Mouse (Mus musculus) hindbrain, embryonic 15.5 days (tissue): ENCODE data around the gene Ctsw. TPM values are rescaled to one million over a fixed set of nuclear protein-coding genes. Genes with fewer than 3 reads are reported as not detected.

ENCODE experiments used
- ATAC-seq: fragments of 200-750 bp; cut with Nextera tagmentation; 2 replicates; pipeline ENCODE4 v1.8.0; 2017; ENCODE audit warnings: low read depth, moderate number of reproducible peaks, moderate TSS enrichment; ENCODE audit not compliant: low FRiP score
- H3K27ac ChIP-seq: fragments of 300-500 bp; sonication (generic); replicated peaks from 2 replicates; pipeline ENCODE4 v1.5.1; 2015; ENCODE audit warnings: mild to moderate bottlenecking, inconsistent platforms
- H3K27me3 ChIP-seq: fragments of 300-500 bp; sonication (generic); 2 replicates; pipeline ENCODE4 v1.6.1; 2015; ENCODE audit warnings: control low read depth, inconsistent platforms
- H3K36me3 ChIP-seq: fragments of 300-500 bp; sonication (generic); 2 replicates; pipeline ENCODE4 v1.6.1; 2015; ENCODE audit warnings: control low read depth, inconsistent platforms
- H3K4me1 ChIP-seq: fragments of 300-500 bp; sonication (generic); replicated peaks from 2 replicates; pipeline ENCODE4 v1.6.1; 2015; ENCODE audit warnings: control low read depth, inconsistent platforms
- H3K4me2 ChIP-seq: fragments of 300-500 bp; sonication (generic); 2 replicates; pipeline ENCODE4 v1.6.1; 2015; ENCODE audit warnings: moderate library complexity, mild to moderate bottlenecking, inconsistent platforms
- H3K4me3 ChIP-seq: fragments of 300-500 bp; sonication (generic); 2 replicates; pipeline ENCODE4 v1.5.1; 2015; ENCODE audit warnings: mild to moderate bottlenecking, inconsistent platforms
- H3K9ac ChIP-seq: fragments of 300-500 bp; sonication (generic); 2 replicates; pipeline ENCODE4 v1.6.1; 2015; ENCODE audit warnings: inconsistent platforms
- H3K9me3 ChIP-seq: fragments of 300-500 bp; sonication (generic); 2 replicates; pipeline ENCODE4 v1.6.1; 2016; ENCODE audit warnings: control low read depth, inconsistent platforms
- WGBS: fragments of 180-500 bp; shearing (Covaris S2); methylation state at CpG from one replicate; pipeline ENCODE4 v1.1.7; 2015; 5-methylcytosine and 5-hydroxymethylcytosine counted together
- polyA plus RNA-seq: library from polyadenylated mRNA; unstranded; fragments of >200 nt; fragmentation: Nextera tagmentation; extraction: Ambion mirVana; gene quantifications from 2 replicates; pipeline ENCODE4 v1.2.1, GENCODE M21; 2015

Gene Ctsw
- polyA plus RNA-seq, 1 experiment from 2014 or later: 4.3 TPM

DNA sequence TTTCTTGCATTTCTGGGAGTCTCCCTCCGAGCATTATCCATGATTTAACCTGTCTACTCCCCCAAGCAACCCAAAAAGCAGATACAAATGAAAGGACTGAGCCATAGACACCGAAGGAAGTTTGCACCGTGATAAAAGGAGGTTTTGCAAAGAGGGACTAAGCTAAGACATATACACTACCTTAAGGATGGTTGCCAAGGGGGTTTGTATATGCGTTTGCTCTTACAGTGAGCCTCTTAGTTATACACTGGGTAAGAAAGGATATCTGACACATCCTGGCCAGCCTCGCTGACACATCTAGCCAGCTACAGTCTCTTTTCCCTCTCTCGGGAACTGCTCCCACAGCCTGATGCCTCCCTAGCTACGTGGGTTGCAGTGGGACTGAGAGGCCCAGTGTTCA lies 34.4 kb downstream of the Ctsw start:
- Histone ChIP-seq H3K4me3 (no peak overlapping the region), H3K9me3 (no peaks in the 10 kb centered on the region), H3K36me3 (no peaks in the 10 kb centered on the region), H3K4me2 (peak overlapping the region; percentile 54), H3K9ac (no peak overlapping the region), H3K27me3 (0 out of 2 replicates have a peak, but pooled peaks cover 5% of the 10 kb centered on the region), H3K27ac (peak overlapping the region; percentile 62; the same call in 1 of the 2 replicates), H3K4me1 (peaks cover 22% of the 10 kb centered on the region)
- 71% methylated on average over 7 of the region's 7 CpGs for WGBS
- ATAC-seq: no peak

DNA sequence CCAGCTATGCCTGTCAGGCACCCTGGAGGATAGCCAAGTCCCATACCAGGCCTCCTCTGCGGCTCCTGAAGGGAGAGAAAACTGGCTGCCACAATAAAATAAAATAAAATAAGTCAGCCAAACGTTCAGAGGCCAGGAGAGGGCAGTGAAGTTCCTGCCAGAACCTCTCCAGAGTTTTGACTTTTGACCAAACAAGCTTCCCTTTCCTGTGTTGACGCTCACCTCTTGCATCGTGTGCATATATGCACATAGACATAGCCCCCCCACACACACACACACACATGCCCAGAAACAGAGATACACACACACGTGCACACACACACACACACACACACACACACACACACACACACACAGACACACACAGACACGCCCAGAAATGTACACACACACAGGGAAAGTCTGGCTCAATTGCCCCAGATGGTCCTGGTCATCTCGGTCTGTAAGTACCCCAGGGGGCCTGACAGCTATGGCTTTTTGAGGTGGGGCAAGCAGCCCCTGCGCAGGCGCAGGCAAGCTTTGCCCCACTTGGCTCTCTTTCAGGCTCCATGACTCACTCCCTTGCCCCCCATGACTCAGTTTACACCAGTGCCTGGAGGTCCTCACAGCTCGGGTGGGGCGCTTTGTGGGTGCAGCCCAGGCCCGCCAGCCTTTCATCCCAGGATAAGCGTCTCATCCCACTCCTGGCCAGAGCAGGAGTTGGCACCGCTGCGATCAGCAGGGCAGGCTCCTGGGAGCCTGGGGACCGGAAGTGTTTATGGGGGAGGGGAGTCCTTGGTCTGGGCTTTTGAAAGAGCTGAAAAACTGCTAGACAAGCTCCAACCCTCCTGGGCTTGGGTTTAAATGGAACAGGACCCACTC lies 35.1 kb downstream of the Ctsw start:
- peak overlapping the region; percentile 54 for H3K4me2 ChIP-seq
- H3K4me1 ChIP-seq: peaks cover 22% of the 10 kb centered on the region
- H3K27me3 ChIP-seq: 0 out of 2 replicates have a peak, but pooled peaks cover 5% of the 10 kb centered on the region
- H3K9me3 ChIP-seq: no peaks in the 10 kb centered on the region
- no peaks in the 10 kb centered on the region for H3K36me3 ChIP-seq
- H3K9ac ChIP-seq: no peak overlapping the region
- ATAC-seq: peak; percentile 58; the same call in 1 of the 2 replicates
- 0 out of 2 replicates have a peak overlapping the region, but pooled peaks have one; percentile 6 for H3K4me3 ChIP-seq
- H3K27ac ChIP-seq: peak overlapping the region; percentile 62; the same call in 1 of the 2 replicates
- 13% methylated on average over 16 of the region's 16 CpGs for WGBS

DNA sequence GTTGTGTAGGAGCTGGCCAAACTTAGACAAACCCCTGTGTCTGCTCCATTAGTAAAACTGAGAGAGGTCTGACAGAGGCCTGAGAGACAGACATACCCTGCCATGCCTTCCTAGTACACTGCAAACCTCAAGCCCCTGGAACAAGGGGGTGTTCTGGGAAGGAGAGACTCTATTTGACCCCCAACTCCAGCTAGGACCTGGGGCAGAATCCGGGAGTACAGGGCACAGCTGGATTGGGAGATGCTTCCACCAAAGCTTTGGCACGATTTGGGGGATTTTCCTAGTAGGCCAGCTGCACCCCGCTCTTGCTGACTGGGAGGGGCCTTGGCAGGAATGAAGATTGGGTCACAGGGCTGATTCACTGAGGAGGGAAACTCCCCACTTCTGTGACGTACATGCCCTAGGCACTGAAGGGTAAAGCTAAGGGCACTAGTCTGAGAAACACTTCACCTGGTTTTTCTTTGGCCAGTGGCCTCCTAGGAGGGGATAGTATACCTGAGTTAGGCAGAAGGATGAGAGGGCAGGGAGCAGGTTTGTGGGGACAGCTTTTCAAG lies 36.3 kb downstream of the Ctsw start:
- H3K36me3 ChIP-seq: peaks cover 3% of the 10 kb centered on the region
- no peak overlapping the region for H3K4me3 ChIP-seq
- no peaks in the 10 kb centered on the region for H3K9me3 ChIP-seq
- peaks cover 29% of the 10 kb centered on the region for H3K4me1 ChIP-seq
- 0 out of 2 replicates have a peak, but pooled peaks cover 2% of the 10 kb centered on the region for H3K27me3 ChIP-seq
- no peak overlapping the region for H3K27ac ChIP-seq
- no peak for ATAC-seq
- 81% methylated on average over 4 of the region's 4 CpGs for WGBS
- H3K9ac ChIP-seq: no peak overlapping the region
- no peak overlapping the region for H3K4me2 ChIP-seq

DNA sequence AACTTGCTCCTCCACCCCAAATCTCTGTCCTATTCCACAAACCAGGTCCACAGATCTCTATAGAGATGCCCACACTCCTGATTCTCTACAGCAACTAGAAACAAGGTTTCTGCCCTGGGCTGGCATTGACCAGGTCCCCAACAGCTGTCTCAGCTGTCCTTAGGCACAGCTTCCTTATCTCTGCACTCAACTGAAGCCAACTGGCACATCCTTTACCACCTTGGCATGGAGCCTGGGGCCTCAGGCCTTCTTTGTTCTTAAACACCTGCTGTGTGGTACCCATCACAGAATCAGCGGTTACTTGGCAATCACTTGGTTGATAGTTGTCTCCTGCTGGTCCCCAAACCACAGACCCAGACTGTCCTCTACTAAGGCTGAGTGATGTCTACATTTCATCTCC lies 37.9 kb downstream of the Ctsw start:
- H3K36me3 ChIP-seq: peaks cover 12% of the 10 kb centered on the region
- H3K9ac ChIP-seq: no peak overlapping the region
- H3K4me1 ChIP-seq: peaks cover 43% of the 10 kb centered on the region
- no peak overlapping the region for H3K27ac ChIP-seq
- H3K27me3 ChIP-seq: no peaks in the 10 kb centered on the region
- H3K4me2 ChIP-seq: no peak overlapping the region
- no peaks in the 10 kb centered on the region for H3K9me3 ChIP-seq
- no peak overlapping the region for H3K4me3 ChIP-seq
- ATAC-seq: no peak
- WGBS: 43% methylated on average over 1 of the region's 1 CpGs

DNA sequence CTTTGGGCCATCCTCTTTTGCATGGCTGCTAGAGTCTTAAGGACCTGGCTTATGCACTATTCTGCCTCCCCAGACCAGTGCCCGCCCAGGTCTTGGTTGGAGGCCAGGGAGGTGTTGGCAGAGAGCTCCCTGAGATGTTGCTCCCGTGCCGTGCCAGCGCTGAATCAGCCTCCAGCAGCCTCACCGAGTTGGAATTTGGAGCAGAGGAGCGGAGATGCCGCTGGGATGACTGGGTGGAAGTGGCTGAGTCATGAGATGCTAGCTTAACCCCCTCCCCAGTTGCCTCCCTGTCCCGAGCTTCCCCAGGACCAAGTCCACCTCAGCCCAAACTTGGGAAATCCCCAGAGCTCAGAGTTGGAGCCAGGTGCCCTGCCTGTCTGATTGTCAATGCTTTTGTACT lies 38.5 kb downstream of the Ctsw start:
- Histone ChIP-seq H3K36me3 (peaks cover 12% of the 10 kb centered on the region), H3K4me1 (peaks cover 43% of the 10 kb centered on the region), H3K9ac (no peak overlapping the region), H3K9me3 (no peaks in the 10 kb centered on the region), H3K4me3 (no peak overlapping the region), H3K27ac (0 out of 2 replicates have a peak overlapping the region, but pooled peaks have one; percentile 6), H3K27me3 (no peaks in the 10 kb centered on the region), H3K4me2 (no peak overlapping the region)
- no peak for ATAC-seq
- WGBS: 68% methylated on average over 8 of the region's 8 CpGs

DNA sequence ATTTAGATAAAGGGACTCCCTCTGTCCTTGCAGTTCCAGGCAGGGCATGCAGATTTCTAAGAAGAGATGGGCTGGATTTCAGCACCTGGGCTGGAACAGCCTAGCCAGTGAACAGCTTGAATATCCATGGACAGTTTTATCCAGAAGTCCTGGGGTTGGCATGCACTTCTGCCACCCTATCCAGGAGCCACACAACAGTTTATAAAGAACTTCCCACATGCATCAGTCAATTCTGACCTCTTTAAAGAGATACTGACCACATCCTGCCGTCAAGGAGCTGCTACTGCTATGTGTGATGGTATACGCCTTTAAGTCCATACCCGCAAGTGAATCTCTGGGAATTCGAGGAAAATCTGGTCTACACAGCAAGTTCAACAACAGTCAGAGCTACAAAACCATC lies 39.1 kb downstream of the Ctsw start:
- H3K9me3 ChIP-seq: no peaks in the 10 kb centered on the region
- 85% methylated on average over 4 of the region's 4 CpGs for WGBS
- no peaks in the 10 kb centered on the region for H3K27me3 ChIP-seq
- no peak overlapping the region for H3K9ac ChIP-seq
- ATAC-seq: no peak
- peaks cover 43% of the 10 kb centered on the region for H3K4me1 ChIP-seq
- no peak overlapping the region for H3K4me3 ChIP-seq
- peaks cover 12% of the 10 kb centered on the region for H3K36me3 ChIP-seq
- H3K4me2 ChIP-seq: no peak overlapping the region
- H3K27ac ChIP-seq: no peak overlapping the region

DNA sequence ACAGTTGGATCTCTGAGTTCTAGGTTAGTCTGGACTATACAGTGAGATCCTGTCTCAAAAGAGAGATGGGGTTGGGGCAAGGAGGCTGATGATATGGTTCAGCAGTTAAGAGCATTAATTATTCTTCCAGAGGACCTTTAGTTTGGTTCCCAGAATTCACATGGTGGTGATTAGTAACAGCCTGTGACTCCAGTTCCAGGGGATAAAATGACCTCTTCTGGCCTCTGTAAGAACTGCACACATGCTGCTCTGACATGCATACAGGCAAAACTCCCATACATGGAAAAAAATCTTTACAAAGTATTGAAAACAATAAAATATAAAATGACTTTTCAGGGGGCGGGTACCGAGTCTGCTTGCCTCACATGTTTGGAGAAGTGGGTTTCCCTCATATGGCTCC lies 40.2 kb downstream of the Ctsw start:
- Histone ChIP-seq H3K36me3 (peaks cover 12% of the 10 kb centered on the region), H3K27me3 (no peaks in the 10 kb centered on the region), H3K4me1 (peaks cover 44% of the 10 kb centered on the region), H3K4me3 (no peak overlapping the region), H3K4me2 (no peak overlapping the region), H3K9ac (no peak overlapping the region), H3K27ac (no peak overlapping the region), H3K9me3 (no peaks in the 10 kb centered on the region)
- ATAC-seq: no peak
- 89% methylated on average over 2 of the region's 2 CpGs for WGBS

DNA sequence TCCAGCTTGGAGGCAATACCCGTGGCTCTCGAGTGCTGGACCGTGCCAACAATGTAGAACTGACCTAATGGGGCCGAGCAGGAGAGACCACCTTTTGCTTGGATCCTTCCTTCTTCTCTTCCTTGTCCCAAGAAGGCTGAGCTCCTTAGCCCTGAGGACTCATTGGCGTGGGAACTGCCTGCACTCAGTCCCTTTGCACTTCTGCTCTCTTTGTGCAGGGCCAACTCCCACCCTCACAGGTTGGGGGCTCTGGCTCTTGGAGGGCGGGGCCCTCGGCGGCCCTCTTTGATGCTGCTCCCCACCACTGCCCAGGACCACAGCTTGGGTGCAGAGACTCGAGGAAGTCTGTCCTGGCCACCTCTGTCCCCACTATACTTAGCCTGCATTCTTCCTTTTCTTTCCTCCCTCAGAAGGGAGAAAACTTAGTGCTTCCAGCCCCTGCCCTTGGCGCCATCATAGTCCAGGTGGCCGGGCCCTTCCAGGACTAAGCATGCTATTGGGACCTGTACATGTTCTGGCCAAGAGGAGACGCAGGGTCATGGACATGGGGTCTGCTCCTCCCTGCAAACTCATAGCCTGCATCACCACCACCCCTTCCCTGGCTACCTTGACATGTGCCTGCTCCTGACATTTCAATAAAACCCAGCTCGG lies 41.5 kb downstream of the Ctsw start:
- Histone ChIP-seq H3K4me2 (peak overlapping the region; percentile 77), H3K9ac (no peak overlapping the region), H3K36me3 (peaks cover 12% of the 10 kb centered on the region), H3K4me3 (0 out of 2 replicates have a peak overlapping the region, but pooled peaks have one; percentile 96), H3K9me3 (no peaks in the 10 kb centered on the region), H3K4me1 (peaks cover 51% of the 10 kb centered on the region), H3K27ac (no peak overlapping the region), H3K27me3 (no peaks in the 10 kb centered on the region)
- no peak for ATAC-seq
- WGBS: 94% methylated on average over 13 of the region's 13 CpGs

DNA sequence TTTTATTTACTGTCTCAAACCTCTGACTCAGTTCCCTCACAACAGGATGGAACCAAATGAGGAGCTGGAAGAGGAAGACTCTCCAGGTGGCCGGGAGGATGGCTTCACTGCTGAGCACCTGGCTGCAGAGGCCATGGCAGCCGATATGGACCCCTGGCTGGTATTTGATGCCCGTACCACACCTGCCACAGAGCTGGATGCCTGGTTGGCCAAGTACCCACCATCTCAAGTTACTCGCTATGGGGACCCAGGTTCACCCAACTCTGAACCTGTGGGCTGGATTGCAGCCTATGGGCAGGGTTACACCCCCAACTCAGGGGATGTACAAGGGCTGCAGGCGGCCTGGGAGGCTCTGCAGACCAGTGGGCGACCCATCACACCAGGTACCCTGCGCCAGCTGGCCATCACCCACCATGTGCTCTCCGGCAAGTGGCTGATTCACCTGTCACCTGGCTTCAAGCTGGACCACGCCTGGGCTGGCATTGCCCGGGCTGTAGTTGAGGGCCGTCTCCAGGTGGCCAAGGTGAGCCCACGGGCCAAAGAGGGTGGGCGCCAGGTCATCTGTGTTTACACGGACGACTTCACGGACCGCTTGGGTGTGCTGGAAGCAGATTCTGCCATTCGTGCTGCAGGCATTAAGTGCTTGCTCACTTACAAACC lies 42.3 kb downstream of the Ctsw start:
- WGBS: 90% methylated on average over 18 of the region's 18 CpGs
- no peak for ATAC-seq

DNA sequence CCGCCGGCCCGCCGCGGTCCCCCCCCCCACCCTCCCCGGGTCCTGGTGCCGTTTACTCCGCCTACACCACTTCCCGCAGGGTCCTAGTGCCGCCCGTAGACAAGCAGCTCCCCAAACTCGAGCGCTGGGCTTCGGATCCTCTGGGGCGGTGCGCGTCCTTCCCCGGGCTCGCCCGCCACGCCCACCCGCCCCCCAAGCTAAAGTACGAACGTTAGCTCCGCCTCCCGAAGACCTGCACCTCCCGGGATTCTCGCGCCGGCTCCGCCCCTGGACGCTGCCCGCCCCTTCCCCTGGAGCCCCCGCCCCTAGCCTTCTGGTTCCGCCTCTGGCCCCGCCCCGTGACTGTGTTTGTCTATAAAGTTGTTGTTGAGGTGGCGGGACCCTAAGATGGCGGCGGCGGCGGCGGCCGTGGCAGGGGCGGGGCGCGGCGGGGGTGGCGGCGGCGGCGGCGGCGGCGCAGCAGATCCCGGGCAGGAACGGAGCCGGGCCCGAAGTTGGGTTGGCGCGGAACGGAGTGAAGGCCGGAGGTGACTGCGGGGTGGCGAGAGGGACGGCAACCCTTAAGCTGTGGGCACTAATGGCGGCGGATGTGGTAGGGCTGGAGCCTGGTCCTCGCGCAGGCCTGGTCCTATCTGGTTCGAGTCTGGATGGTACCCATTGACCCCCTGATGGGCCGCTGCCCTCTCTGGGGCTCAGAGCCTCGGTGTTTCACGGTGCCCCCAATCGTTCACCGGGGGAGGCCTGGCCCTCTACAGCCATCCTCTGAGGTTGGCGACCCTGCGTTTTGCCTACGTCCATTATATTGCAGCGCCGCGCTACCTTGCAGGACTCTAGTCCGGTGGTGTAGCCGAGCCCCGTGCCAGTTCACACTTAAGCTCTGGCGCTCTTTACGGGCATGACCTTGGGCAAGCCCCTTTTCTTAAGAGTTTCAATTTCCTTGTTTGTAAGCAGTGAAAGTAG lies 43.2 kb downstream of the Ctsw start, which contains the start of the genes Drap1 and AI837181:
Drap1 (minus strand) TSS at position 198 of the 960 bp plus-strand sequence.
AI837181 (plus strand) TSS at position 363 of the 960 bp plus-strand sequence.
- H3K27ac ChIP-seq: peak within 1 kb of the TSS; percentile 94
- H3K27me3 ChIP-seq: no peaks in the 10 kb centered on the region
- peaks cover 22% of the 10 kb centered on the region for H3K36me3 ChIP-seq
- H3K4me3 ChIP-seq: peak within 1 kb of the TSS; percentile 96
- under 1% methylated on average over 66 of the region's 87 CpGs for WGBS
- peak within 1 kb of the TSS; percentile 92 for H3K9ac ChIP-seq
- peak; percentile 95 for ATAC-seq
- H3K4me1 ChIP-seq: peaks cover 48% of the 10 kb centered on the region
- H3K4me2 ChIP-seq: peak within 1 kb of the TSS; percentile 92
- H3K9me3 ChIP-seq: no peaks in the 10 kb centered on the region

More for the DNA sequence above, 42.3 kb downstream of the Ctsw start:
- Histone ChIP-seq H3K4me2 (peak overlapping the region; percentile 77), H3K27ac (peak overlapping the region; percentile 94), H3K9ac (peak overlapping the region; percentile 86), H3K36me3 (peaks cover 14% of the 10 kb centered on the region), H3K27me3 (no peaks in the 10 kb centered on the region), H3K9me3 (no peaks in the 10 kb centered on the region), H3K4me3 (peak overlapping the region; percentile 96), H3K4me1 (peaks cover 51% of the 10 kb centered on the region)
